Mouse (Mus musculus) embryonic facial prominence, embryonic 14.5 days (tissue): ENCODE measurements around the gene Mon1b. TPM values are rescaled to one million over a fixed set of nuclear protein-coding genes. Genes with fewer than 3 reads are reported as not detected.

ENCODE experiments used
- ATAC-seq: fragments of 200-750 bp; cut with Nextera tagmentation; 2 replicates; pipeline ENCODE4 v1.8.0; 2017; ENCODE audit warnings: low read depth, moderate number of reproducible peaks, moderate TSS enrichment
- DNase-seq: peaks from one replicate; pipeline ENCODE4 v3.0.0-alpha.2; 2015; ENCODE audit warnings: low spot score
- H3K27ac ChIP-seq: fragments of 300-500 bp; sonication (generic); replicated peaks from 2 replicates; pipeline ENCODE4 v1.5.1; 2014; ENCODE audit warnings: low read depth, mild to moderate bottlenecking, low read length, moderate library complexity
- H3K27me3 ChIP-seq: fragments of 300-500 bp; sonication (generic); replicated peaks from 2 replicates; pipeline ENCODE4 v1.6.1; 2014; ENCODE audit warnings: low read length; ENCODE audit not compliant: control insufficient read depth, insufficient read depth
- H3K36me3 ChIP-seq: fragments of 300-500 bp; sonication (generic); 2 replicates; pipeline ENCODE4 v1.6.1; 2014; ENCODE audit warnings: low read length, mixed read lengths; ENCODE audit not compliant: control insufficient read depth, insufficient read depth
- H3K4me1 ChIP-seq: fragments of 300-500 bp; sonication (generic); 2 replicates; pipeline ENCODE4 v1.6.1; 2014; ENCODE audit warnings: antibody characterized with exemption, low read length; ENCODE audit not compliant: control insufficient read depth, insufficient read depth
- H3K4me2 ChIP-seq: fragments of 300-500 bp; sonication (generic); 2 replicates; pipeline ENCODE4 v1.6.1; 2014; ENCODE audit warnings: low read depth, mild to moderate bottlenecking, low read length, moderate library complexity, mixed read lengths
- H3K4me3 ChIP-seq: fragments of 300-500 bp; sonication (generic); 2 replicates; pipeline ENCODE4 v1.5.1; 2014; ENCODE audit warnings: low read depth, mild to moderate bottlenecking, low read length
- H3K9ac ChIP-seq: fragments of 300-500 bp; sonication (generic); 2 replicates; pipeline ENCODE4 v1.6.1; 2014; ENCODE audit warnings: low read depth, mild to moderate bottlenecking, low read length, moderate library complexity, mixed read lengths
- H3K9me3 ChIP-seq: fragments of 300-500 bp; sonication (generic); 2 replicates; pipeline ENCODE4 v1.6.1; 2016; ENCODE audit warnings: low read length; ENCODE audit not compliant: control insufficient read depth
- WGBS: fragments of 180-500 bp; shearing (Covaris S2); extraction: QIAGEN DNeasy Blood & Tissue Kit; methylation state at CpG from one replicate; pipeline ENCODE4 v1.1.7; 2014; 5-methylcytosine and 5-hydroxymethylcytosine counted together
- polyA plus RNA-seq: library from polyadenylated mRNA; unstranded; fragments of >200 nt; fragmentation: Nextera tagmentation; extraction: Ambion mirVana; gene quantifications from 2 replicates; pipeline ENCODE4 v1.2.1, GENCODE M21; 2014

The Mon1b gene
- polyA plus RNA-seq, 1 experiment from 2014 or later = 8.3 TPM

- DNase-seq = peak; percentile 25
- no peak for ATAC-seq
- H3K36me3 ChIP-seq = no peaks in the 10 kb centered on the region
- no peaks in the 10 kb centered on the region for H3K27me3 ChIP-seq
- H3K4me1 ChIP-seq = 0 out of 2 replicates have a peak, but pooled peaks cover 5% of the 10 kb centered on the region
- H3K9ac ChIP-seq = no peak overlapping the region
- no peak overlapping the region for H3K27ac ChIP-seq
- 51% methylated on average over 17 of the region's 17 CpGs for WGBS
- H3K4me3 ChIP-seq = no peak overlapping the region
- peak overlapping the region; percentile 10; the same call in 1 of the 2 replicates for H3K4me2 ChIP-seq
- H3K9me3 ChIP-seq = no peaks in the 10 kb centered on the region
Measured at GRCm38 (mm10) chr8:113687889-113688542, 52.6 kb downstream of the Mon1b start.

GRCm38 (mm10) chr8:113688543-113688915, 53.1 kb downstream of the Mon1b start:
- Histone ChIP-seq H3K4me2 (no peak overlapping the region), H3K9me3 (no peaks in the 10 kb centered on the region), H3K27ac (no peak overlapping the region), H3K27me3 (no peaks in the 10 kb centered on the region), H3K4me1 (0 out of 2 replicates have a peak, but pooled peaks cover 5% of the 10 kb centered on the region), H3K4me3 (no peak overlapping the region), H3K9ac (no peak overlapping the region), H3K36me3 (no peaks in the 10 kb centered on the region)
- ATAC-seq = no peak
- no peak for DNase-seq
- 80% methylated on average over 8 of the region's 8 CpGs for WGBS

GRCm38 (mm10) chr8:113691622-113692343, 56.4 kb downstream of the Mon1b start:
- H3K4me2 ChIP-seq = no peak overlapping the region
- 0 out of 2 replicates have a peak, but pooled peaks cover 5% of the 10 kb centered on the region for H3K4me1 ChIP-seq
- no peak for ATAC-seq
- H3K27ac ChIP-seq = no peak overlapping the region
- H3K36me3 ChIP-seq = no peaks in the 10 kb centered on the region
- H3K4me3 ChIP-seq = no peak overlapping the region
- no peak overlapping the region for H3K9ac ChIP-seq
- no peaks in the 10 kb centered on the region for H3K27me3 ChIP-seq
- H3K9me3 ChIP-seq = no peaks in the 10 kb centered on the region
- no peak for DNase-seq
- 64% methylated on average over 14 of the region's 14 CpGs for WGBS

Other genes with a start within 250 kb of the Mon1b start
- gene Syce1l, start 7.6 kb downstream of the Mon1b start, polyA plus RNA-seq = not detected in 2 replicates
- 4.5 and 4.6 TPM in 2 replicates for gene Adamts18, start 213.2 kb downstream of the Mon1b start, polyA plus RNA-seq